Mouse (Mus musculus) inflammation-experienced regulatory T-cells, adult 6 months (primary cell): ENCODE data around the gene Gon7. TPM values are rescaled to one million over a fixed set of nuclear protein-coding genes. Genes with fewer than 3 reads are reported as not detected.
A peak's percentile ranks its signal among the peaks of the same experiment; 100 is the strongest.

Source experiments
- ATAC-seq: one replicate; pipeline ENCODE4 v1.8.0; 2017
- polyA plus RNA-seq, 3 experiments: library from polyadenylated mRNA; unstranded; fragments of 100-300 nt; shearing (Covaris generic); gene quantifications; one replicate each; pipeline ENCODE4 v1.2.1; 2017

Gon7 gene
- polyA plus RNA-seq, 3 experiments from 2014 or later = 25.6 to 36.4 (median 26.0) TPM

GRCm38 (mm10) chr12:102705216-102705871 is 52.3 kb downstream of the Gon7 start:
- peak; percentile 72 for ATAC-seq

DNA sequence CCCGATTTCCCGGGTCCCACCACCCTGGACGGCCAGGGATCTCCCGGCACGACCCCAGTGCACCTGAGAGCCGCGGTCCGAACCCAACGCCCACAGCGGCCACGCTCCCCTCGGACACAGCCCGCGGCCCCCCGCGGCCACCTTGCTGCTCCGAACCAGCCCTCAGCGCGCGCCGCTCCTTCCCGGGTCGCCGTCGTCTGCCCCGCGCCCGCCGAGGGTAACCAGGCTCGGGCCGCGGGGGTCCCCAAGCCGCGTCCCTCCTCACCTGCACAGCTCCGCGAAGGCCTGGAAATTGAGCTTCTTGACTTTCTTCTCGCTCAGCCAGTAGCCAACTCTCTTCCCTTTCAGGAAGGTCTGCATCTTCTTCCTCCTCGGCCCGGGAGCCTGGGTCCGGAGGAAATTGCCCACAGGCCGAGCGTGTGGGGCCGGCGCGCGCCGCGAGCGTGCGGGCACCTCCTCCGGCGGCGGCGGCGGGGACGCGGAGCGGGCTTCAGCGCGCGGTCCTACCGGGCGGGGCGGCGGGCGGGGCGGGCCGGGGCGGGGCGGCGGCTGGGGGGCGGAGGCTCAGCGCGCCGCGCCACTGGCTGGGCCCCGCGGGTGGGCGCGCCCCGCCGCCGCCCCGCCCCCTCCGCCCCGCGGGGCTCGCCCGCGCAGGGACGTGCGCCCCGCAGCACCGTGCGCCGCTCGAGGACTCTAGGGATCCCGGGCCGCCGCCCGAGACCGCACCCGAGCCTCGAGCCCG is 53.0 kb downstream of the Gon7 start, which contains the start of gene Itpk1:
Itpk1 (minus strand) TSS at position 474 of the 742 bp plus-strand sequence.
- ATAC-seq = peak; percentile 50

- peak; percentile 24 for ATAC-seq
Observed at GRCm38 (mm10) chr12:102703921-102704408, 53.6 kb downstream of the Gon7 start.

- ATAC-seq = no peak
Observed at GRCm38 (mm10) chr12:102703441-102703840, 54.2 kb downstream of the Gon7 start.

Other genes with a start within 250 kb of the Gon7 start
- under 1 TPM in 1 of 3 experiments, not detected in 2; 0.47 TPM for gene Chga, start 202.8 kb downstream of the Gon7 start, polyA plus RNA-seq
- 10 to 100 TPM; 13.4 to 31.0 (median 14.1) TPM for gene Itpk1, start 52.9 kb downstream of the Gon7 start, polyA plus RNA-seq
- gene Moap1, start 14.1 kb downstream of the Gon7 start, polyA plus RNA-seq = 1 to 10 TPM; 4.7 to 6.9 (median 6.2) TPM
- 10 to 100 TPM in 1 of 3 experiments, 1 to 10 TPM in 2; 7.7 to 10.5 (median 9.7) TPM for gene Tmem251, start 14.0 kb downstream of the Gon7 start, polyA plus RNA-seq
- gene Gm28051, start within 50 bp of the Gon7 start, polyA plus RNA-seq = not detected
- 10 to 100 TPM; 22.6 to 27.0 (median 23.5) TPM for gene Ubr7, start 164 bp upstream of the Gon7 start, polyA plus RNA-seq
- gene Gm20604, start 869 bp upstream of the Gon7 start, polyA plus RNA-seq = 10 to 100 TPM in 1 of 3 experiments, 1 to 10 TPM in 2; 6.8 to 11.4 (median 8.3) TPM
- 10 to 100 TPM in 2 of 3 experiments, 1 to 10 TPM in 1; 7.4 to 13.8 (median 10.4) TPM for gene Btbd7, start 120.7 kb upstream of the Gon7 start, polyA plus RNA-seq
- gene Cox8c, start 141.5 kb upstream of the Gon7 start, polyA plus RNA-seq = not detected
- gene Unc79, start 191.1 kb upstream of the Gon7 start, polyA plus RNA-seq = under 1 TPM; 0.19 to 0.38 (median 0.22) TPM